Mouse (Mus musculus) sigmoid colon, adult 10 weeks (tissue): ENCODE data around the gene Ttc29. TPM values are rescaled to one million over a fixed set of nuclear protein-coding genes. Genes with fewer than 3 reads are reported as not detected.

Experiments
- polyA plus RNA-seq: library from polyadenylated mRNA; stranded (reverse); fragments of 350-450 nt; fragmentation: Illumina TruSeq; extraction: RNeasy Lipid Tissue Mini Kit (QIAGEN cat#74804); gene quantifications from one replicate; pipeline ENCODE4 v1.2.3, GENCODE M21; 2014; ENCODE audit warnings: low read depth, low replicate concordance

Ttc29 gene
- polyA plus RNA-seq, result not detected

DNA sequence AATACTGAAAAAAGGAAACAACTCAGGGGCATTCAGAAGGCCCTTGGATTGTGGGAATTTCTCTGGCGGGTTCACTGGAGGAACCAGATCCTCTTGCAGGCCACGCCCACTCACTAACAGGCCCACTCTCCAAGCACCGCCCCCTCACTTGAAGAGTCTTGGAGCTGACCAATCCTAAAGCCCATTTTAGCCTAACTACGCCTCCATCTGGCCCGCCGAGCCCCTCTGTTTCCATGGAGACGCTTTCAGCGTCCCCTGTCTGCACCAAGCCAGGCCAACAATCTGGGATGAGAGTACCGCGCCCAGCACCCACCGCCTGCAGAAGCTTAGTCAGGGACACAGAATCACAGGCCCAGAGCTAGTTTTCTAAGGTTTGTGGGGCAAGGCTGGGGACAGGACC, at the start of gene Ttc29:
TSS of gene Ttc29 (plus strand) at position 224 of the 400 bp plus-strand sequence.

GRCm38 (mm10) chr8:78436071-78436651, 223.1 kb downstream of the Ttc29 start, which contains the start of gene Pou4f2:
Gene Pou4f2, minus strand, starts transcription at chr8:78436645.

Other genes starting within 250 kb of the Ttc29 start
- gene Pou4f2, start 223.3 kb downstream of the Ttc29 start, polyA plus RNA-seq, result not detected